Mouse (Mus musculus): ENCODE data around the gene Vipas39. TPM values are rescaled to one million over a fixed set of nuclear protein-coding genes. Genes with fewer than 3 reads are reported as not detected.
"Not testable (repeated sequence)": the region's sequence is repeated elsewhere in the genome, so short reads cannot be mapped to it uniquely, and the experiment has no call there.

Vipas39 gene
- polyA plus RNA-seq, 1 experiment from 2014 or later: 59.7 TPM

GRCm38 (mm10) chr12:87283706-87284105 lies 17.6 kb upstream of the Vipas39 start:
- H3K9ac ChIP-seq: no peak overlapping the region
- ATAC-seq (ENCODE audit: low FRiP score): no peak
- H3K4me3 ChIP-seq (replicated peaks): no peak overlapping the region

DNA sequence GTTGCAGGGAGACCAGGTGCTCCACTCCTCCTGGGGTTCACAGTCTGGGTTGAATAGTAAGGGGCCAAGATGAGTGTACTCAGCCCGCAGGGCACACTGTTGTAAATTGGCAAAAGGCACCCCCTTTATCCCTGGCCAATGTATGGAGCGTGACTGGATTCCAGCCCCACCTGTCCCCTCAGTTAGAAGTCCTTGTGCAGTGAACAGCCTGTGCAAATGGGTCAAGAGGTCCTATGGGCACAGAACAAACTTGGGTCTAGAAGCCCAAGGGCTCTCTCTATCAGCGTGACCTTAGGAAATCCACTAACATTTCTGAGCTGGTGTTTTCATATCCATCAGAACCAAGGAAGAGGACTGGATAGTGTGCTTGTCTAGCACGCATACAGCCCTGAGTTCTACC lies 16.7 kb upstream of the Vipas39 start:
- no peaks in the 10 kb centered on the region for H3K9me3 ChIP-seq
- H3K4me2 ChIP-seq: no peak overlapping the region
- 94% methylated on average over 4 of the region's 4 CpGs for WGBS
- H3K4me3 ChIP-seq (replicated peaks): no peak overlapping the region
- H3K36me3 ChIP-seq (replicated peaks): no peaks in the 10 kb centered on the region
- H3K4me1 ChIP-seq: 0 out of 2 replicates have a peak, but pooled peaks cover 7% of the 10 kb centered on the region
- ATAC-seq (ENCODE audit: low FRiP score): no peak
- no peak overlapping the region for H3K9ac ChIP-seq
- H3K27ac ChIP-seq: no peak overlapping the region
- H3K27me3 ChIP-seq: 0 out of 2 replicates have a peak, but pooled peaks cover 3% of the 10 kb centered on the region

More at GRCm38 (mm10) chr12:87283706-87284105, 17.6 kb upstream of the Vipas39 start:
- Histone ChIP-seq H3K36me3 (replicated peaks) (no peaks in the 10 kb centered on the region), H3K27me3 (0 out of 2 replicates have a peak, but pooled peaks cover 3% of the 10 kb centered on the region), H3K4me1 (0 out of 2 replicates have a peak, but pooled peaks cover 1% of the 10 kb centered on the region), H3K4me2 (no peak overlapping the region), H3K9me3 (no peaks in the 10 kb centered on the region), H3K27ac (no peak overlapping the region)
- WGBS: 55% methylated on average over 7 of the region's 7 CpGs

DNA sequence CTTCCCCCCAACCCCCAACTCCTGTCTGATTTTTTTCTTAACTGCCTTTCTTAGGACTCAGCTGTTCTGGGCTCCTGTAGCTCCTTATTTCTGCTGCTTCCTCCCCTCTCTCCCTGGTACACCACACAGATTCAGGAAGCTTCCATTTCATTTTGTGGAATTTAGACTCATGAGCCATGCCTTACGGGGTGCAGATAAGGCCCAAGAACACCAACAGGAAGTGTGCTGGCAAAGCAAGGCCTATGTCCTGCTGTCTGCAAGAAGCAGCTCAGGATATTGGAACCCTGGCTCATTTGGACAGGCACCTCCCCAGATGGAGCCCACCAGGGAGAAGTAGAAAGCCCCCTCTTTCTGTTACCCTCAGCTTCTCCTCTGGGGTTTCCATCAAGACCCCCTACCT lies 15.7 kb upstream of the Vipas39 start:
- Histone ChIP-seq H3K9me3 (no peaks in the 10 kb centered on the region), H3K9ac (no peak overlapping the region), H3K4me1 (0 out of 2 replicates have a peak, but pooled peaks cover 7% of the 10 kb centered on the region), H3K36me3 (replicated peaks) (no peaks in the 10 kb centered on the region), H3K27ac (no peak overlapping the region), H3K4me3 (replicated peaks) (no peak overlapping the region), H3K4me2 (no peak overlapping the region), H3K27me3 (0 out of 2 replicates have a peak, but pooled peaks cover 3% of the 10 kb centered on the region)
- ATAC-seq (ENCODE audit: low FRiP score): no peak
- WGBS: 100% methylated on average over 1 of the region's 1 CpGs

- Histone ChIP-seq H3K4me1 (0 out of 2 replicates have a peak, but pooled peaks cover 7% of the 10 kb centered on the region), H3K9ac (no peak overlapping the region), H3K4me3 (replicated peaks) (no peak overlapping the region), H3K27ac (no peak overlapping the region), H3K27me3 (0 out of 2 replicates have a peak, but pooled peaks cover 3% of the 10 kb centered on the region), H3K4me2 (no peak overlapping the region), H3K9me3 (no peaks in the 10 kb centered on the region), H3K36me3 (replicated peaks) (peaks cover 18% of the 10 kb centered on the region)
- 35% methylated on average over 14 of the region's 14 CpGs for WGBS
- ATAC-seq (ENCODE audit: low FRiP score): no peak
Measured at GRCm38 (mm10) chr12:87279879-87280278, 13.8 kb upstream of the Vipas39 start.

DNA sequence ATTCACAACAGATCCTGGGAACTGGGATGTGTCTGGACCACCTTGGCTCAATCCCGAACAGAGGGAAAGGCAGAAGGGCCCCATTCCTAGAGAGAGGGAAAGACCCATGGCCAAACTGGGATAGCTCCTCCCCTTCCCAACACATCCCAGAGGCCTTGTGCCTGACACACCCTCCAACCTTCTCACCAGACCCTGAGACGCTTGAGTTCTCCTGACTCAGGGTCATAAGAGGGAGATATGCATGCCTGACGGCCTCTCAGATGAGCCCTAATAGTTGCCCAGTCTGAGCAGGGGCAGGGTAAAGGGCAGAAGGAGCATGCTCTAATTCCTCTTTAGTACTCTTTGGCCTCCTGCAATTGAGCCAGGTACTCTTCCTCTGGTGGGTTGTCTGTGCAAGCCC lies 13.3 kb upstream of the Vipas39 start:
- Histone ChIP-seq H3K4me3 (replicated peaks) (no peak overlapping the region), H3K27me3 (0 out of 2 replicates have a peak, but pooled peaks cover 3% of the 10 kb centered on the region), H3K36me3 (replicated peaks) (peaks cover 23% of the 10 kb centered on the region), H3K27ac (no peak overlapping the region), H3K9me3 (no peaks in the 10 kb centered on the region), H3K4me1 (0 out of 2 replicates have a peak, but pooled peaks cover 7% of the 10 kb centered on the region), H3K4me2 (no peak overlapping the region), H3K9ac (no peak overlapping the region)
- no peak for ATAC-seq (ENCODE audit: low FRiP score)
- WGBS: 70% methylated on average over 3 of the region's 3 CpGs

DNA sequence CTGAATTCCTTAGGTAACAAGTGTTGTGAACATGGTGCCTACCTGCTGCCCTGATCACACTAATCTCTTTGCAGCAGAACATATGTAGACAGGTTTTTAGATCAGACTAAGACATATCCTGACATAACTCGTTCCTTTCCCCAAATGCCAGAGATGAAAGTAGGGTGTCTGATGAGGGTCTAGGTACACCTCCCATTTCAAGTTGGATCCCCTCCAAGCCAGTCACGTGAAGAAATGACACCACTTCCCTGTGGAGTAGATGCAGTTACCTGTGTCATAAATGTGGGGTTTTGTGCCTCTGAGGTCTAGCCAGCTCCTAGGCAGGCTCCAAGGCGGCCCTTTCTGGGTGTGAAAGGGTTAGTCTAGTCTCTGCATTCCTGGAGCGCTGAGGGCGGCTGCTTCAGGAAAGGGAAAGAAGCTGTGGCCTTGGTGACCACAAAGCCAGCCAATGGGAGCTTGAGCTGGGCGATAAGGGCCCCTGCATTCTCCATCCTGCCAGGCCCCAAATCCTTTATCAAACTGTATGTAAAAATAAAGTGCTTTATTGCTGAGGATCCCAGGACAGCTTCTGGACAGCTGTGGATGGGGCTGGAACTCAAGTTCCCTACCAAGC lies 12.2 kb upstream of the Vipas39 start:
- H3K4me1 ChIP-seq: 0 out of 2 replicates have a peak, but pooled peaks cover 7% of the 10 kb centered on the region
- no peaks in the 10 kb centered on the region for H3K9me3 ChIP-seq
- ATAC-seq (ENCODE audit: low FRiP score): no peak
- 0 out of 2 replicates have a peak, but pooled peaks cover 3% of the 10 kb centered on the region for H3K27me3 ChIP-seq
- H3K27ac ChIP-seq: no peak overlapping the region
- H3K9ac ChIP-seq: no peak overlapping the region
- peaks cover 34% of the 10 kb centered on the region for H3K36me3 ChIP-seq (replicated peaks)
- H3K4me2 ChIP-seq: no peak overlapping the region
- WGBS: 21% methylated on average over 6 of the region's 6 CpGs
- H3K4me3 ChIP-seq (replicated peaks): no peak overlapping the region

DNA sequence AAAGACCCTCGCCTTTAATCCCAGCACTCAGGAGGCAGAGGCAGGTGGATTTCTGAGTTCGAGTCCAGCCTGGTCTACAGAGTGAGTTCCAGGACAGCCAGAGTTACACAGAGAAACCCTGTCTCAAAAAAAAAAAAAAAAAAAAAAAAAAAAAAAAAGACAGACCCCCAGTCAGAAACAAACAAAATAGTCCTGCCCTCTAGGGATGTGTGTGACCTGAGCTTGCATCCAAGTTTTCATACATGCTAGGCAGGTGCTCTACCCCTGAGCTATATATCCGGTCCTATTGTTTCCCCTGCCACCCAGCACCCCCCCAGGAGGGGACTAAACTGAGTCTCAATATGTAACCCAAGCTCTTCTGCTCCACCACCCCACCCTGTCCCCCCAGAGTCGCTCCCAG lies 11.2 kb upstream of the Vipas39 start:
- 90% methylated on average over 4 of the region's 4 CpGs for WGBS

DNA sequence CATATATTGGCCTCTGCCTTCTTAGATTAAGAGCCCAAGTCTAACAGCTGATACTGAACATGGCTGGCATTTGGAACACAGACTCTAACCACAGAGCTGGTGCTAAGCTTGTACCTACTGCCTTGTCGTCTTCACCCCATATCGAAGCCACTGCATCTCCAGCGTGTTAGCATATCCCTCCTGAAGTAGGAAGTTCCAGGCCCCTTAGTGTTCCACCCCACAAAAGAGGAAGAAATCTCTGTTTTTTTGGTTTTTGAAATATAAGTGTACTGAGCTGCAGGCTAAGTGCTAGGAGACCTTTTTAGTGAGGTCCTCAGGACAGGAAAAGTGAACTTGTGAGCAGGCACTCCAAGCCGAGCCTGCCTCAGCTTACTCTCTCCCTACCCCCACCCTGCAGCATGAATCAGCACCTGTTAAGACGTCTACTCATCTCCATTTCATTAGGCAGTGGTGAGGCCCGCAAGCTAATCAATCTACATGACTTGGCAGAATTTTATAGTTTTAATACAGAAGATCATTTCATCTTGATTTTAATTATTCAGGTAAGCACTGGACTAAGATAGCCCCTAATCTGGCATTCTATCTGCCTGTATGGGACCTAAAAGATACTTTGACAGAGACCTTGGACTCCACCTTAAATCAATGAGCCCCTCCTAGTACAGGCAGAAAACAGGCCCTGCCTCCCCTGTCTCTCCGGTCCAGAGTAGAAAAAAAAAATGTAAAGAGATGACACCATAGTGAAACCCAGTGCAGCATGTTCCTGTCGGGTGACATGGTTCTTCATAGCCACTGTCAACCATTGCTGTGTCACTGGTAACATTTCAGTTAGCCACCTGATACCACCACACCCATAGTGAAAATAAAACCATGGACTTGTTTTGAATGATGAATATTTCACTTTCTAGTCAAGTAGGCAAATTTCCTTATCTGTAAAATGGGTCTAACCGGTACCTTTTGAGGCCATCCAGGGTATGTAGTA lies 9.1 kb upstream of the Vipas39 start:
- Histone ChIP-seq H3K9me3 (no peaks in the 10 kb centered on the region), H3K4me3 (replicated peaks) (no peak overlapping the region), H3K9ac (no peak overlapping the region), H3K27me3 (no peaks in the 10 kb centered on the region), H3K4me1 (0 out of 2 replicates have a peak, but pooled peaks cover 7% of the 10 kb centered on the region), H3K4me2 (no peak overlapping the region), H3K36me3 (replicated peaks) (peaks cover 65% of the 10 kb centered on the region), H3K27ac (no peak overlapping the region)
- no peak for ATAC-seq (ENCODE audit: low FRiP score)
- WGBS: 89% methylated on average over 9 of the region's 9 CpGs

More for the DNA sequence above, 11.2 kb upstream of the Vipas39 start:
- H3K4me3 ChIP-seq (replicated peaks); H3K4me2 ChIP-seq; H3K4me1 ChIP-seq; H3K27me3 ChIP-seq; ATAC-seq (ENCODE audit: low FRiP score); H3K9ac ChIP-seq; H3K27ac ChIP-seq; H3K9me3 ChIP-seq: not testable (repeated sequence)
- H3K36me3 ChIP-seq (replicated peaks): peaks cover 44% of the 10 kb centered on the region

DNA sequence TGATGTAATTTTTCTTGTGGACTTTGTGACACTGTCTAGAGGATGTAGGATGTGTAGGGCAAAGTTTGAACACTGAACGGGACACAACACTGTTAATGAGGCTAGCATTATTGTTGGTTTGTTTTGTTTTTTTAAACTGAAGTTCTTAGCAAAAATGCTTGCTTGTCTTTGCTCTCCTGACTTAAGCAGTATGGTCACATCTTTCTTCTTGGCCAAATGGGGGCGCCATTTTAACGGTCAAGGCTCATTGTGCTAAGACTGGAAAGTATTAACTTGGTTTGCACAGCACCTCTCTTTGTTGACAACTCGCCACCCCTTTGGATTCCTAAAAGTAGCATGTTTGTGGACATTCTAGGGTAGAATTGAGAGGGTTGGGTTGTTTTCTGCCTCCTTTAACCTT lies 1.6 kb upstream of the Vipas39 start:
- Histone ChIP-seq H3K4me1 (peaks cover 22% of the 10 kb centered on the region), H3K4me3 (replicated peaks) (peak overlapping the region; percentile 74), H3K27me3 (no peaks in the 10 kb centered on the region), H3K27ac (no peak overlapping the region), H3K4me2 (peak overlapping the region; percentile 74), H3K9me3 (no peaks in the 10 kb centered on the region), H3K9ac (peak overlapping the region; percentile 92), H3K36me3 (replicated peaks) (peaks cover 49% of the 10 kb centered on the region)
- ATAC-seq (ENCODE audit: low FRiP score): no peak
- WGBS: 33% methylated on average over 4 of the region's 4 CpGs

GRCm38 (mm10) chr12:87266827-87267603 lies 959 bp upstream of the Vipas39 start:
- Histone ChIP-seq H3K4me3 (replicated peaks) (peak overlapping the region; percentile 74), H3K27ac (peak overlapping the region; percentile 90), H3K36me3 (replicated peaks) (peaks cover 47% of the 10 kb centered on the region), H3K4me2 (peak overlapping the region; percentile 74), H3K27me3 (no peaks in the 10 kb centered on the region), H3K9ac (peak overlapping the region; percentile 92), H3K9me3 (no peaks in the 10 kb centered on the region), H3K4me1 (peaks cover 22% of the 10 kb centered on the region)
- WGBS: under 1% methylated on average over 31 of the region's 31 CpGs
- peak; percentile 70 for ATAC-seq (ENCODE audit: low FRiP score)

- Histone ChIP-seq H3K27ac (peak overlapping the region; percentile 77), H3K4me1 (peaks cover 22% of the 10 kb centered on the region), H3K4me3 (replicated peaks) (peak overlapping the region; percentile 74), H3K9ac (peak overlapping the region; percentile 84), H3K4me2 (peak overlapping the region; percentile 73), H3K27me3 (no peaks in the 10 kb centered on the region), H3K36me3 (replicated peaks) (peaks cover 46% of the 10 kb centered on the region), H3K9me3 (no peaks in the 10 kb centered on the region)
- ATAC-seq (ENCODE audit: low FRiP score): no peak
- 28% methylated on average over 11 of the region's 11 CpGs for WGBS
Measured at GRCm38 (mm10) chr12:87265444-87265843, 612 bp downstream of the Vipas39 start.

Measured in forebrain, embryonic 12.5 days (tissue).